Mouse (Mus musculus): ENCODE measurements around the gene 4930595D18Rik. TPM values are rescaled to one million over a fixed set of nuclear protein-coding genes. Genes with fewer than 3 reads are reported as not detected.
A peak's percentile ranks its signal among the peaks of the same experiment; 100 is the strongest.

4930595D18Rik gene
- polyA plus RNA-seq, 1 experiment = 0.29 TPM

- no peak for TF ChIP-seq POLR2A (IDR thresholded peaks at IDR 0.05; ENCODE audit: borderline replicate concordance, extremely low read depth, insufficient read depth, insufficient read length, poor library complexity, severe bottlenecking)
- peak; percentile 30; the same call in 1 of the 2 replicates for TF ChIP-seq CTCF (IDR thresholded peaks at IDR 0.05; ENCODE audit: borderline replicate concordance, extremely low read depth, insufficient read depth, insufficient read length)
These were observed 19.0 kb downstream of the 4930595D18Rik start for GRCm38 (mm10) chr12:111165146-111165812.

GRCm38 (mm10) chr12:111164310-111164751, 20.0 kb downstream of the 4930595D18Rik start:
- DNase-seq (ENCODE audit: low read depth) = peak; percentile 98
- TF ChIP-seq CTCF (IDR thresholded peaks at IDR 0.05; ENCODE audit: borderline replicate concordance, extremely low read depth, insufficient read depth, insufficient read length) (no peak), POLR2A (IDR thresholded peaks at IDR 0.05; ENCODE audit: borderline replicate concordance, extremely low read depth, insufficient read depth, insufficient read length, poor library complexity, severe bottlenecking) (no peak)

More at GRCm38 (mm10) chr12:111165146-111165812, 19.0 kb downstream of the 4930595D18Rik start:
- peak; percentile 53 for DNase-seq (ENCODE audit: low read depth)

- peak; percentile 95 for DNase-seq (ENCODE audit: low read depth)
- TF ChIP-seq POLR2A (IDR thresholded peaks at IDR 0.05; ENCODE audit: borderline replicate concordance, extremely low read depth, insufficient read depth, insufficient read length, poor library complexity, severe bottlenecking) (no peak), CTCF (IDR thresholded peaks at IDR 0.05; ENCODE audit: borderline replicate concordance, extremely low read depth, insufficient read depth, insufficient read length) (no peak)
These were observed 21.8 kb downstream of the 4930595D18Rik start for GRCm38 (mm10) chr12:111162312-111163061.

GRCm38 (mm10) chr12:111161943-111162311, 22.4 kb downstream of the 4930595D18Rik start:
- TF ChIP-seq CTCF (IDR thresholded peaks at IDR 0.05; ENCODE audit: borderline replicate concordance, extremely low read depth, insufficient read depth, insufficient read length) (no peak), POLR2A (IDR thresholded peaks at IDR 0.05; ENCODE audit: borderline replicate concordance, extremely low read depth, insufficient read depth, insufficient read length, poor library complexity, severe bottlenecking) (no peak)
- no peak for DNase-seq (ENCODE audit: low read depth)

- no peak for DNase-seq (ENCODE audit: low read depth)
- TF ChIP-seq CTCF (IDR thresholded peaks at IDR 0.05; ENCODE audit: borderline replicate concordance, extremely low read depth, insufficient read depth, insufficient read length) (no peak), POLR2A (IDR thresholded peaks at IDR 0.05; ENCODE audit: borderline replicate concordance, extremely low read depth, insufficient read depth, insufficient read length, poor library complexity, severe bottlenecking) (no peak)
These were observed 23.4 kb downstream of the 4930595D18Rik start for GRCm38 (mm10) chr12:111160871-111161270.

- TF ChIP-seq CTCF (IDR thresholded peaks at IDR 0.05; ENCODE audit: borderline replicate concordance, extremely low read depth, insufficient read depth, insufficient read length) (no peak), POLR2A (IDR thresholded peaks at IDR 0.05; ENCODE audit: borderline replicate concordance, extremely low read depth, insufficient read depth, insufficient read length, poor library complexity, severe bottlenecking) (no peak)
- DNase-seq (ENCODE audit: low read depth) = no peak
These were observed 24.4 kb downstream of the 4930595D18Rik start for GRCm38 (mm10) chr12:111159659-111160428.

GRCm38 (mm10) chr12:111155756-111156155, 28.5 kb downstream of the 4930595D18Rik start:
- DNase-seq (ENCODE audit: low read depth) = no peak
- TF ChIP-seq CTCF (IDR thresholded peaks at IDR 0.05; ENCODE audit: borderline replicate concordance, extremely low read depth, insufficient read depth, insufficient read length) (no peak), POLR2A (IDR thresholded peaks at IDR 0.05; ENCODE audit: borderline replicate concordance, extremely low read depth, insufficient read depth, insufficient read length, poor library complexity, severe bottlenecking) (no peak)

GRCm38 (mm10) chr12:111154641-111155040, 29.6 kb downstream of the 4930595D18Rik start:
- no peak for DNase-seq (ENCODE audit: low read depth)
- TF ChIP-seq POLR2A (IDR thresholded peaks at IDR 0.05; ENCODE audit: borderline replicate concordance, extremely low read depth, insufficient read depth, insufficient read length, poor library complexity, severe bottlenecking) (no peak), CTCF (IDR thresholded peaks at IDR 0.05; ENCODE audit: borderline replicate concordance, extremely low read depth, insufficient read depth, insufficient read length) (no peak)

- DNase-seq (ENCODE audit: low read depth) = no peak
- TF ChIP-seq POLR2A (IDR thresholded peaks at IDR 0.05; ENCODE audit: borderline replicate concordance, extremely low read depth, insufficient read depth, insufficient read length, poor library complexity, severe bottlenecking) (no peak), CTCF (IDR thresholded peaks at IDR 0.05; ENCODE audit: borderline replicate concordance, extremely low read depth, insufficient read depth, insufficient read length) (no peak)
These were observed 30.3 kb downstream of the 4930595D18Rik start for GRCm38 (mm10) chr12:111153946-111154345.

- TF ChIP-seq CTCF (IDR thresholded peaks at IDR 0.05; ENCODE audit: borderline replicate concordance, extremely low read depth, insufficient read depth, insufficient read length) = no peak
- TF ChIP-seq POLR2A (IDR thresholded peaks at IDR 0.05; ENCODE audit: borderline replicate concordance, extremely low read depth, insufficient read depth, insufficient read length, poor library complexity, severe bottlenecking) = no peak
- DNase-seq (ENCODE audit: low read depth) = no peak
These were observed 31.1 kb downstream of the 4930595D18Rik start for GRCm38 (mm10) chr12:111152981-111153710.

Data from brain, embryonic 14.5 days (tissue).